Comparison of ENCODE assay signal across 8 mouse cellular contexts in the genomic region with DNA sequence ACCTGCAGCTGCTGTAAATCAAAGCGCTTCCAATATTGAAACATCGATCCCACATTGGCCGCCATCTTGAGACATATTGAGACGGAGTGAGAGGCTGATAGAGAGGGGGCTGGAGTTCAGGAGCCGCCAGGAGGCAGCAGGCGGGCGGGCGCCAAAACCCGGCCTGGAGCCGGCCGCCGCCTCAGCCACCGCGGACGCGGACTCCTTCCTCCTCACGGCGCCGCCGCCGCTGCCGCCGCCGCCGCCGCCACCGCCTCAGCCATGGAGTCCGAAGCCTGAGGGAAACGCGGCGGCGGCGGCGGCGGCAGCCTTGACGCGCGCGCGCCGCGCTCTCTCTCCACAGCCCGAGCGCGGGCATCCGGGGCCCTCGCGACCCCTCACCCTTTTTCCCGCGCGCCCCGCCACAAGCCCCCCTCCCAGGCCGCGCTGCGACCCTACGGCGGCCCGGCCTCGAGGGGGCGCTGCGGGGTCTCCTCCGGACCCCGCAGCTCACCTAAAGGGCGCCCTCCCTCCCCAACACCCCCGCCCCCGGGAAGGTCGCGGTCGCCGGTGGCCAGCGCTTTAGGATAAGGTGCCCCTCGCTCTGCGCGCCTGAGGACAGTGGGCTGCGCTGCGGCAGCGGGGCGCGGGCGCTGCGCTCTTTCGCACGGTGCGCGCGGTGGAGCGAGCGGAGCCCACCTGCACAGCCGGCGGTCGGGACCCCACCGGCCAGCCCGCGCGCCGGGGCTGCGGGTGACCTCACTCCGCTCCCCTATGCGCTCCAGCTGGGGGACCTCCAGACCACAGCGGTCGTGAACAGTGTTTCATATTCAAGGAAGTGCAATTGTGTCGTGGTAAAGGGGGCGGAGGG. TPM values are rescaled to one million over a fixed set of nuclear protein-coding genes. Genes with fewer than 3 reads are reported as not detected.
DNase-seq lines count a peak whose midpoint lies in the region; ATAC-seq and TF ChIP-seq lines count a peak whose summit lies in the region.

Gene Cux1 (minus strand): TSS at position 315 of the 850 bp plus-strand sequence.

- ATAC-seq in forebrain, embryonic 16.5 days, result peak; percentile 93
- ATAC-seq in neural tube, embryonic 14.5 days (ENCODE audit: low read depth), result peak; percentile 91

- peaks cover 53% of the 10 kb centered on the region for H3K27me3 ChIP-seq in E14TG2a.4 (ENCODE audit: insufficient read depth, low read length)
- H3K27me3 ChIP-seq in forebrain, embryonic 16.5 days (replicated peaks; ENCODE audit: control insufficient read depth, insufficient read depth, low read length), result peaks cover 25% of the 10 kb centered on the region
- H3K27me3 ChIP-seq in neural tube, embryonic 14.5 days (ENCODE audit: control insufficient read depth, insufficient read depth, low read length), result peaks cover 7% of the 10 kb centered on the region; the same call in 1 of the 2 replicates

- TF ChIP-seq CTCF in E14TG2a.4 (conservative IDR thresholded peaks at IDR 0.05; ENCODE audit: low read length), result no peak

- H3K9ac ChIP-seq in forebrain, embryonic 16.5 days (replicated peaks; ENCODE audit: low read depth, low read length), result peak within 1 kb of the TSS; percentile 95
- peak within 1 kb of the TSS; percentile 84 for H3K9ac ChIP-seq in neural tube, embryonic 14.5 days (replicated peaks; ENCODE audit: low read depth, low read length)

- intact Hi-C loops in heart, postnatal 25 days (cut with DNase I), result loop anchor here (1.0 to 5.0 kb wide), 4 partner anchors 56 to 285 kb away; no protein-coding TSS in a partner anchor

- peak within 1 kb of the TSS; percentile 96 for H3K27ac ChIP-seq in forebrain, embryonic 16.5 days (ENCODE audit: low read length)
- peak within 1 kb of the TSS; percentile 91 for H3K27ac ChIP-seq in neural tube, embryonic 14.5 days (ENCODE audit: low read depth, low read length)

- peaks cover 45% of the 10 kb centered on the region for H3K4me1 ChIP-seq in E14TG2a.4 (replicated peaks; ENCODE audit: low read depth, low read length)
- peaks cover 37% of the 10 kb centered on the region for H3K4me1 ChIP-seq in forebrain, embryonic 16.5 days (replicated peaks; ENCODE audit: control insufficient read depth, insufficient read depth, low read length)
- H3K4me1 ChIP-seq in neural tube, embryonic 14.5 days (ENCODE audit: control insufficient read depth, insufficient read depth, low read length), result peaks cover 22% of the 10 kb centered on the region

- H3K36me3 ChIP-seq in E14TG2a.4 (ENCODE audit: insufficient read depth, low read length), result no peaks in the 10 kb centered on the region
- no peaks in the 10 kb centered on the region for H3K36me3 ChIP-seq in forebrain, embryonic 16.5 days (ENCODE audit: control insufficient read depth, insufficient read depth)
- H3K36me3 ChIP-seq in neural tube, embryonic 14.5 days (ENCODE audit: control insufficient read depth, insufficient read depth, low read length), result no peaks in the 10 kb centered on the region

- DNase-seq in cerebellum, adult 11-12 months, result peak; percentile 88
- peak; percentile 74 for DNase-seq in heart, postnatal 25 days (ENCODE audit: low spot score)
- DNase-seq in layer of hippocampus, adult 18-20 months (ENCODE audit: low spot score in 2 of 2), result peak; percentile 58 to 84
- peak; percentile 86 to 89 for DNase-seq in lung, adult 18-20 months
- DNase-seq in testis, postnatal 10 days (ENCODE audit: low spot score), result peak; percentile 88

- no peaks in the 10 kb centered on the region for H3K9me3 ChIP-seq in E14TG2a.4 (ENCODE audit: low read length)
- H3K9me3 ChIP-seq in forebrain, embryonic 16.5 days (ENCODE audit: control insufficient read depth, low read length), result no peaks in the 10 kb centered on the region
- no peaks in the 10 kb centered on the region for H3K9me3 ChIP-seq in neural tube, embryonic 14.5 days (ENCODE audit: control insufficient read depth, low read length)

- H3K4me2 ChIP-seq in forebrain, embryonic 16.5 days (ENCODE audit: low read length), result peak within 1 kb of the TSS; percentile 97
- H3K4me2 ChIP-seq in neural tube, embryonic 14.5 days (ENCODE audit: low read depth, low read length), result peak within 1 kb of the TSS; percentile 98

- peak within 1 kb of the TSS; percentile 98 for H3K4me3 ChIP-seq in E14TG2a.4 (replicated peaks; ENCODE audit: low read length)
- H3K4me3 ChIP-seq in forebrain, embryonic 16.5 days (replicated peaks; ENCODE audit: low read length), result peak within 1 kb of the TSS; percentile 99
- peak within 1 kb of the TSS; percentile 80 for H3K4me3 ChIP-seq in neural tube, embryonic 14.5 days (ENCODE audit: low read depth, low read length)

- WGBS in forebrain, embryonic 16.5 days, result under 1% methylated on average over 69 of the region's 103 CpGs
- under 1% methylated on average over 65 of the region's 103 CpGs for WGBS in neural tube, embryonic 14.5 days

RNA-seq across cellular contexts. Expression of gene Cux1, which starts in this region (rescaled TPM):
- polyA plus RNA-seq in forebrain, embryonic 16.5 days (2015; fragmentation: Nextera tagmentation; extraction: Ambion mirVana), result 138 and 141 TPM in 2 replicates
- total RNA-seq in heart, postnatal 25 days (2021), result 100 to 1,000 TPM in 1 of 2 experiments, 10 to 100 TPM in 1; 99.9 to 105 TPM
- 10 to 100 TPM; 38.2 to 39.5 TPM for total RNA-seq in layer of hippocampus, adult 18-20 months (2021)
- polyA plus RNA-seq in neural tube, embryonic 14.5 days (2014; fragmentation: Nextera tagmentation; extraction: Ambion mirVana), result 95.3 TPM in 2 replicates

Comparison
In these comparisons a context has a peak if more than half of its experiments do, and no peak if none do; other contexts are left out.
1. Peak in every context shown above with its lines: DNase-seq, ATAC-seq, H3K4me3 ChIP-seq and H3K27ac ChIP-seq.